In the genomic region with DNA sequence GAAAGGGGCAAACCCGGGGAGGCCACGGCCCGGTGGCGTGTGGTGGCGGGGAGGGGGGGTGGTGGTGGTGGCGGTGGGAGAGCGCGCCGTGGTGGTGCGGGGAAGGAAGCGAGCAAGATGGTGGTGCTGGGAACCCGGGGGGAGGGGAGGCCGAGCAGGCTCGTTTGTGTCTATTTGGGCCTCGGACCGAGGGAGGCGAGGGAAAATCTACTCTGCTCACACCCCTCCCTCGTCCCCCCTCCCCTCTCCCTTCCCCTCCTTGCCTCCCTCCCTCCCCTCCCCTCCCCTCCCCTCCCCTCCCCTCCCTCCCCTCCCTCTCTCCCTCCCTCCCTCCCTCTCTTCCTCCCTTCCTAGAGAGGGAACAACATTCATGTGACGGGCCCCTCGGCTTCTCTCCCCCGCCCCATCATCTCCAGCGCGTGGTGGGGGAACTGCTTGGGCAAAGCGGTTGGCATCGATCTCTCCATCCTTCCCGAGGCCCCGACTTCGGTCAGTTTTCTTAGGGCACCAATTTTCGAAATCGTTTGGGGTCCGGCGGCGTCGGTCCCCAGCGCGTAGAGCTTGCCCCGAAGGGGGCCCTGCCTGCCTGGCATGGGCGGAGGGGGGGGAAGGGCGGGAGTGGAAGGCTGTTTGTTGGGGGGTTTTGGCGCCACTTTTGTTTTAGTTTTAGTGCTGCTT, we compare ENCODE assay signal across 8 mouse cellular contexts. TPM values are rescaled to one million over a fixed set of nuclear protein-coding genes. Genes with fewer than 3 reads are reported as not detected.
DNase-seq lines count a peak whose midpoint lies in the region; ATAC-seq lines count a peak whose summit lies in the region.

No protein-coding gene starts in this region.

- H3K27me3 ChIP-seq in embryonic facial prominence, embryonic 12.5 days, result no peaks in the 10 kb centered on the region
- H3K27me3 ChIP-seq in kidney, embryonic 14.5 days (ENCODE audit: control insufficient read depth, insufficient read depth, low read length), result no peaks in the 10 kb centered on the region
- H3K27me3 ChIP-seq in liver, embryonic 11.5 days (replicated peaks; ENCODE audit: control insufficient read depth, insufficient read depth, low read length), result no peaks in the 10 kb centered on the region
- no peaks in the 10 kb centered on the region for H3K27me3 ChIP-seq in stomach, embryonic 14.5 days (ENCODE audit: control insufficient read depth, insufficient read depth, low read length)

- no peaks in the 10 kb centered on the region for H3K36me3 ChIP-seq in embryonic facial prominence, embryonic 12.5 days
- H3K36me3 ChIP-seq in kidney, embryonic 14.5 days (ENCODE audit: control insufficient read depth, insufficient read depth, low read length), result no peaks in the 10 kb centered on the region
- H3K36me3 ChIP-seq in liver, embryonic 11.5 days (ENCODE audit: control insufficient read depth, insufficient read depth, low read length), result no peaks in the 10 kb centered on the region
- H3K36me3 ChIP-seq in stomach, embryonic 14.5 days (ENCODE audit: control insufficient read depth, insufficient read depth, low read length), result no peaks in the 10 kb centered on the region

- ATAC-seq in embryonic facial prominence, embryonic 12.5 days (ENCODE audit: insufficient number of reproducible peaks, insufficient read depth, low FRiP score, low TSS enrichment), result peak; percentile 87
- peak; percentile 88 for ATAC-seq in kidney, embryonic 14.5 days (ENCODE audit: low FRiP score, low TSS enrichment)
- ATAC-seq in liver, embryonic 11.5 days (replicated peaks; ENCODE audit: low FRiP score), result peak; percentile 73
- ATAC-seq in stomach, embryonic 14.5 days (ENCODE audit: insufficient number of reproducible peaks, insufficient read depth, low FRiP score, low read depth), result peak; percentile 83

- H3K4me2 ChIP-seq in embryonic facial prominence, embryonic 12.5 days (replicated peaks), result peak overlapping the region; percentile 48
- peak overlapping the region; percentile 44 for H3K4me2 ChIP-seq in kidney, embryonic 14.5 days (replicated peaks; ENCODE audit: low read depth, low read length)
- peak overlapping the region; percentile 67 for H3K4me2 ChIP-seq in liver, embryonic 11.5 days
- peak overlapping the region; percentile 28; the same call in 1 of the 2 replicates for H3K4me2 ChIP-seq in stomach, embryonic 14.5 days (replicated peaks; ENCODE audit: low read depth, low read length)

- peak overlapping the region; percentile 99 for H3K27ac ChIP-seq in embryonic facial prominence, embryonic 12.5 days
- H3K27ac ChIP-seq in kidney, embryonic 14.5 days (ENCODE audit: low read depth, low read length), result peak overlapping the region; percentile 99
- peak overlapping the region; percentile 97 for H3K27ac ChIP-seq in liver, embryonic 11.5 days (ENCODE audit: low read depth, low read length)
- H3K27ac ChIP-seq in stomach, embryonic 14.5 days (ENCODE audit: low read length), result peak overlapping the region; percentile 100

- H3K4me1 ChIP-seq in embryonic facial prominence, embryonic 12.5 days, result no peaks in the 10 kb centered on the region
- no peaks in the 10 kb centered on the region for H3K4me1 ChIP-seq in kidney, embryonic 14.5 days (ENCODE audit: control insufficient read depth, insufficient read depth, low read length)
- no peaks in the 10 kb centered on the region for H3K4me1 ChIP-seq in liver, embryonic 11.5 days (replicated peaks; ENCODE audit: control insufficient read depth, insufficient read depth, low read length)
- no peaks in the 10 kb centered on the region for H3K4me1 ChIP-seq in stomach, embryonic 14.5 days (ENCODE audit: control insufficient read depth, insufficient read depth, low read length)

- H3K4me3 ChIP-seq in embryonic facial prominence, embryonic 12.5 days, result peak overlapping the region; percentile 58
- H3K4me3 ChIP-seq in kidney, embryonic 14.5 days (ENCODE audit: low read length), result peak overlapping the region; percentile 65
- H3K4me3 ChIP-seq in liver, embryonic 11.5 days (ENCODE audit: low read depth, low read length), result peak overlapping the region; percentile 70
- peak overlapping the region; percentile 60 for H3K4me3 ChIP-seq in stomach, embryonic 14.5 days (ENCODE audit: low read depth, low read length)

- DNase-seq in 3134 (ENCODE audit: extremely low read depth, insufficient read length, low spot score), result peak; percentile 74
- DNase-seq in adrenal gland, postnatal 36 days, result peak; percentile 80 to 87
- peak; percentile 61 to 67 for DNase-seq in heart, adult 9 months (ENCODE audit: low spot score in 2 of 2)
- peak; percentile 67 for DNase-seq in liver, embryonic 11.5 days (ENCODE audit: low spot score)
- peak; percentile 77 for DNase-seq in naive thymus-derived CD4-positive, alpha-beta T cell, adult 2 months (ENCODE audit: low read depth)

- WGBS in embryonic facial prominence, embryonic 12.5 days, result 23% methylated on average over 31 of the region's 40 CpGs
- WGBS in kidney, embryonic 14.5 days, result 24% methylated on average over 22 of the region's 40 CpGs
- 21% methylated on average over 25 of the region's 40 CpGs for WGBS in liver, embryonic 11.5 days
- 24% methylated on average over 23 of the region's 40 CpGs for WGBS in stomach, embryonic 14.5 days

- peak overlapping the region; percentile 83 for H3K9ac ChIP-seq in embryonic facial prominence, embryonic 12.5 days
- peak overlapping the region; percentile 96 for H3K9ac ChIP-seq in kidney, embryonic 14.5 days (ENCODE audit: low read depth, low read length)
- H3K9ac ChIP-seq in liver, embryonic 11.5 days (ENCODE audit: low read depth, low read length), result peak overlapping the region; percentile 95
- H3K9ac ChIP-seq in stomach, embryonic 14.5 days (replicated peaks; ENCODE audit: low read depth, low read length), result peak overlapping the region; percentile 89

- H3K9me3 ChIP-seq in embryonic facial prominence, embryonic 12.5 days, result no peaks in the 10 kb centered on the region
- no peaks in the 10 kb centered on the region for H3K9me3 ChIP-seq in kidney, embryonic 14.5 days (ENCODE audit: control insufficient read depth, low read length)
- no peaks in the 10 kb centered on the region for H3K9me3 ChIP-seq in liver, embryonic 11.5 days (ENCODE audit: control insufficient read depth, low read length)
- H3K9me3 ChIP-seq in stomach, embryonic 14.5 days (ENCODE audit: control insufficient read depth, low read depth, low read length), result no peaks in the 10 kb centered on the region

RNA-seq across cellular contexts. Expression of a gene that starts 1.4 kb away (rescaled TPM):
- total RNA-seq in adrenal gland, postnatal 36 days (2021), result 10 to 100 TPM; 79.4 to 80.6 TPM
- polyA plus RNA-seq in embryonic facial prominence, embryonic 12.5 days (2016; fragmentation: Nextera tagmentation; extraction: Ambion mirVana), result 46.6 and 54.1 TPM in 2 replicates
- polyA plus RNA-seq in kidney, embryonic 14.5 days (2014; fragmentation: Nextera tagmentation; extraction: Ambion mirVana), result 44.8 and 72.3 TPM in 2 replicates
- polyA plus RNA-seq in liver, embryonic 11.5 days (2014; fragmentation: Nextera tagmentation; extraction: Ambion mirVana), result 56.9 and 65.9 TPM in 2 replicates
- polyA plus RNA-seq in stomach, embryonic 14.5 days (2014; fragmentation: Nextera tagmentation; extraction: Ambion mirVana), result 55.8 and 59.5 TPM in 2 replicates

Comparison
In these comparisons a context has a peak if more than half of its experiments do, and no peak if none do; other contexts are left out.
1. Peak in every context shown above with its lines: DNase-seq, ATAC-seq, H3K4me3 ChIP-seq and H3K27ac ChIP-seq.